Mouse (Mus musculus): ENCODE measurements at regions not wholly inside any gene's neighbourhood (a gene's known extent, or its start where the extent isn't known, plus 50 kb on each side); places are given as distances from the start of the nearest gene placed in this dataset.

DNA sequence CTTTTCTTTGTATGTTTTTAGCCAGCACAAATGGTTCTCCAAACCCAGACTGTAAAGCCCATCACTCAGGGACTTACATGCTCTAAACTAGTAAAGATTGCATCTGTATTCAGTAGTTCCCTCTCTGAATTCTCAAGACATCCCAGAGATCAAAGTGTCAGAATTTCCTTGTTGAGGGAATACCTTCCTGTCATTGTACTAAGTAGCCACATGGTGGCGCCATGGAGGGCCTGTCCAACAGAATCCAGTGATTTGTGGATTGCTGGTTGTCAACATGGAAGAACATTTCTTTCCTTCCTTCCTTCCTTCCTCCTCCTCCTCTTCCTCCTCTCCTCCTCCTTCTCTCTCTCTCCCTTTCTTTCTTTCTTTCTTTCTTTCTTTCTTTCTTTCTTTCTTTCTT lies 93.6 kb upstream of the Trpm1 start:
- DNase-seq (ENCODE audit: inconsistent ontology term): no peak

DNA sequence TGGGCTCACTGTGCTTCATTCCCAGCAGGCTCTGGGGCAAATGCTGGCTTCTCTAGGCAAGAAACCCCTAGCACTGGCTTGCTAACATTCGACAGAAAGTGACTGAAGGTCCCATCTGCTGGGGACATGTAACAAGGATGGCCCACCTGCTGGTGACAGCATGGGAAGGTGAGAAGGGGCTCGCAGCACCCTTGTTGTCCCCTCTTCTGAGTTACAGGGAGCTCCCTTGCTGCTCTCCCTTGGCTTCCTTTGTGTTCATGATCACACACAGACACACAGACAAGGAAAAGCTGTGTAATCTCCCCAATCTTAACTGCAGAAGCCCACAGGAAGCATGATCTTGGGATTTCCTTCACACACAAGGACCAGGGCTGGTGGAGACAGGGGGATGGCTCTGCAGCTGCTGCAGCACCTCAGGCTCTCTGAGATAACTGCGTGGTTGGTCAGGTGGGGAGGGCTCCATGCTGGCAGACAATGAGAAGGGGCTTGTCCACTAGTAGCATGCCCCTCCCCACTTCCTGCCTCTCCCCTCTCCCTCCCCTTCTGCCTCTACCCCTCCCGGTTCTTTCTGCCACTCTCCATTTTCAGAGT lies 95.3 kb upstream of the Trpm1 start:
- no peak for DNase-seq (ENCODE audit: inconsistent ontology term)

DNA sequence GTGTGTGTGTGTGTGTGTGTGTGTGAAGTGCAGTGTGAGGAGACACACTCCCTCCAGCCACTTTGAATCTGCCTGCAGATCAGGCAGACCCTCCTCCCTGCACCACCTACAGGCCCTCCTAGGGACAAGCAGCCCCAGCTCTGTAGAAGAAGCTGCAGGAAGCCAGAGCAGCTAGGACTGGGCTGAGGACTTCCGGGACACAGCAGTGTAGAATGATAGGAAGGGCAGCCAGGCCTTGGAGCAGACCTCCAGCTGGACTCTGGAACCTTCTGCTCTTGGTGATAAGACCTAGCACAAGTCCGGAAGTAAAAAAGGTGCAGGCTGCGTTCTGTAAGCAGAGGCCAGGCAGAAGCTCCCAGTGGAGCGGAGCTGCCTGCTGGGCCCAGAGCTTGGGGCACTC lies 95.8 kb upstream of the Trpm1 start:
- no peak for DNase-seq (ENCODE audit: inconsistent ontology term)

DNA sequence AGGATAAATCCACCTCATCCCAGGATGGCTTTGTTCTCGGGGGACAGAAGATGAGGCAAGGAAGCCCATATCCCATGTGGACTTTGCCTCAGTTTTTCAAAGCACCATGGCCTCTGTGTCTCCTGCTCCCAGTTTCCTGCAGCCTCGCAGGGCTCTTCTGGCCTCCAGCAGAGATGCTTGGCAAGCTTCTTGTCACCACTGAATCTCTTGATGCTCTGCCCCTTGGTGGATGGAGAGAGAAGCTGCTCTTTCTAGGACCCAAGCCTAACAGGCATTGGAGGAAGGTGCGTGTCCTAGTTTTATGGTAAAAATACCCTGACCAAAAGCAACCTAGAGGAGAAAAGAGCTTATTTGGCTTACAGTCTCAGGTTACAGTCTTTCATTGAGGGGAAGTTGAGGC lies 97.1 kb upstream of the Trpm1 start:
- DNase-seq (ENCODE audit: inconsistent ontology term): no peak

DNA sequence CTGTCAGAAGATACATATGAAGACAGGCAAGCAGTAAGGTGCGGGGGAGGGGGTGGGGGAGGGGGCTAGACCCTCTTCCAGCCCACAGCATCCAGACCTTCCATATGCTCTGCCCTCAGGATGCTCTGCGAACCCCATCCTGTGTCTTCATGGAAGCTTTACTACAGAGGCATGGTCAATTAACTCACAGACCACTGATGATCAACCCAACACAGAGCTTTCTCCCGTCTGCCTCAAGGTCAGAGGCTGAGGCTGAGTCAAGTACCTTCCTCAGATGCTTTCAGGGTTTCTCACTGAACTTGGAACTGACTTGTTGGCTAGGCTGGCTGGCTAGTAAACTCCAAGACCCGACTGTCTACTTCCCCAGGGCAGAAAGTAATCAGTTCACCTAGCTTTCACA lies 98.6 kb upstream of the Trpm1 start:
- no peak for DNase-seq (ENCODE audit: inconsistent ontology term)

DNA sequence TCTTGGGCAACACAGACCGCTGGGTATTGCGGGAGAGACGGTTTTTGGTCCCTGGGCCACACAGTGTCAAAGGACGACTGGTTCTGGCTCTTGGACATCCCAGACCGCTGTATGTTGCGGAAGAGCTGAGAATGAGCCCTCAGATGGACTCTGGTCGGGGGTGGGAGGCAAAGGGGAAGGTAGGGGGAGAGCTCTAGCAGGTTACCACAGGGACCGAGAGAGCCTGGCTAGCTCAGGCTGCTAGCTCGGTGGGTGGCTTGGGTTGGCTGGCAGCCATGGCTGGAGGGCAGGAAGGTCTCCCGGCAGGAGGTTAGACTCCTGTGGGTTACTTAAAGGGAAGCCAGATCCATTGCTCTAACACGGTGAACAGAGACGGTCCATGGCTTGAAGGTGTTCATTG lies 99.9 kb upstream of the Trpm1 start:
- no peak for DNase-seq (ENCODE audit: inconsistent ontology term)

DNA sequence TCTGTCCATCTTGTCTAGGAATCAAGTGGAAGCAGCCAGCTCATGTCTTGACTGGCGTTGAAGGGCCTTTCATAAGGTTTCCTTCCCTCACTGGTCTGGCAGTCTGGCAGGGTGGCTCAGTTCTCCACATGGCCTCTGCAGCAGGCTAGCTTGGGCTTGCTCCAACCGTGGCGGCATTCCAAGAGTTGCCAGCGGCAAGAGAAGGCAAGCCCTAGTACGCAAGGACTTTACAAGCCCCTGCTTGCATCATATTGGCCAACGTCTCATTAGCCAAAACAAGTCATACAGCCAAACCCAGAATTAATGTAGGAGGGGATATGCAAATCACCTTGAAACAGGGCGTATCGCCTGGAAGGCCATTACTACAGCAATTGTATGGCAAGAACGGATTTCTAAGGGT lies 101.2 kb upstream of the Trpm1 start:
- peak; percentile 41 for DNase-seq (ENCODE audit: inconsistent ontology term)

DNA sequence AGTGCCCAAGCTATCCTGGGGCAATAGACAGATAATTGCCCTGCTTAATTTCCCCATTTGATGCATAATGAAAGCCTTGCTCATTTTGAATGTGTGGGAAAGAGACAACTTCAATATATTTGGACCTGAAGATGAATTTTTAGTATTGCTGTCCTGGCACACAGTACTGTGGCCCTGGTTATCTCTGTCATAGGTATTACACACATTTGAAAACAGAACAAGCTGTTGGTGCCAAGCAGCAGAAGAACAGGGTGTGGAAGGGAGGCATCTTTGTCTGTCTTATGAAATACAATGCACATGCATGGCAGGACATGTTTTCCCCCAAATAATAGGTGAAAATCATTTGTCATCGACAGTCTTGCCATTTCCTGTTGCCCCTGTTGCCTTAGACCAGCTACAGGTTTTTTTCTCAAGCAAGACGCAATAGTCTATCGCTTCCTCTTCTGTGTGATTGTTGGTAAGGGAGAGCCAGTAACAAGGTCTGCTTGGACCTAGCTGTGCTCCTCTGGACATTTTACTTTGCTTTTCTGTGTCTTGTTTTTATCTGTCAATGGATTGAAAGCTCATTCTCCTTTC lies 102.7 kb upstream of the Trpm1 start:
- DNase-seq (ENCODE audit: inconsistent ontology term): no peak

DNA sequence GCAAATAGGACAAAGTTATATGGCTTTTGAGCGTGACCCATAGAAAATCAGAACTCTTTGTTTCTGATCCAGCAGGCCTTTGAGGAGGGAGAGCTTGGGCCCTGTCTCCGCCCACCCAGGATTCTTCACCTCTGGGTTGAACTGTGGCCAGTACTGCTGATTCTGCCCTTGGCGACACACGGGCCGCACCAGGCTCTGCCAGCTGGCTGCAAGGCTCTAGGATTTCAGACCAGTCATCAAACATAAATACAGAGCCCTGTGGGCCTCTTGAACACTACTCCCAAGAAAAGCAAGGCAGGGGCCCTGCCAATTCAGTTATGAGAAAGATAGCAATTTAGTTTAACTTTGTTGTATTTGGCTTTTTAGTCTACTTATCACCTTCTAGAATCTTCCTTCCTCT lies 103.4 kb upstream of the Trpm1 start:
- peak; percentile 41 for DNase-seq (ENCODE audit: inconsistent ontology term)

DNA sequence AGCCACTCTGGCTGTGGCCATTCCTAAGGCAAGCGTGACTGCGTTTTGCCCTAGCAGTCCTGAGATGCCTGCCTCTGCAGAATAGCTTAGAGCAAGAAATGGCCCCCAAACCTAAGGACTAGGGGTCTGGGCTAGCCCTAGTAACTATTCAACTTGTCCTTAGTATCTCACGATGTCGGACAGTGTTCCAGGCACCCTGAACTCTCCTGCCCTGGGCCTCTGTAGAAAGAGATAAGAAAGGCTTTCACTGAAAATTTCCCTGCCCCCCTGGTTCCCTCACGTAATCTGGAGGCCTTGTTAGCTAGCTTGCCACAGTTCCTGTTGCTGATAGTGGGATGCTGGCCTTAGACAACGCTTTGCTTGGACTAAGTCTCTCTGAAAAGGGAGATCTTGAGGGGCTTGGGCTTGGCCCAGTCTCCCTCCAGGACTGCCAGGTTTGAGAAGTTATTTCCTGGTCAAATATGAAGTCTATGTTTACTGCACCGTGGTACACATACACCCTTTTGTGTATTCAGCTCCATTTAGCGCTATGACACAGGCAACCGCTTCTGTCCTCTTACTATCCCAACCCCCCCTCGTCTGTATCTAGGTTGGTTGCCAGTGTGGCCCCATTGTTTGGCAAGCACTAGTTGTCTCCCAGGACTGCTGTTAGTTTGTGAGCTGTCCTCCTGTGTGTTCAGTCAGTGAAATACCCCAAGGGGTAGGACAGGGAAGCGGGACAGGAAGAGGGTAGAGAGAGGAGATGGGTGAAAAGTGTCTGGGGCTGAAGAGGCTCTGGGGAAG lies 104.3 kb upstream of the Trpm1 start:
- no peak for DNase-seq (ENCODE audit: inconsistent ontology term)

DNA sequence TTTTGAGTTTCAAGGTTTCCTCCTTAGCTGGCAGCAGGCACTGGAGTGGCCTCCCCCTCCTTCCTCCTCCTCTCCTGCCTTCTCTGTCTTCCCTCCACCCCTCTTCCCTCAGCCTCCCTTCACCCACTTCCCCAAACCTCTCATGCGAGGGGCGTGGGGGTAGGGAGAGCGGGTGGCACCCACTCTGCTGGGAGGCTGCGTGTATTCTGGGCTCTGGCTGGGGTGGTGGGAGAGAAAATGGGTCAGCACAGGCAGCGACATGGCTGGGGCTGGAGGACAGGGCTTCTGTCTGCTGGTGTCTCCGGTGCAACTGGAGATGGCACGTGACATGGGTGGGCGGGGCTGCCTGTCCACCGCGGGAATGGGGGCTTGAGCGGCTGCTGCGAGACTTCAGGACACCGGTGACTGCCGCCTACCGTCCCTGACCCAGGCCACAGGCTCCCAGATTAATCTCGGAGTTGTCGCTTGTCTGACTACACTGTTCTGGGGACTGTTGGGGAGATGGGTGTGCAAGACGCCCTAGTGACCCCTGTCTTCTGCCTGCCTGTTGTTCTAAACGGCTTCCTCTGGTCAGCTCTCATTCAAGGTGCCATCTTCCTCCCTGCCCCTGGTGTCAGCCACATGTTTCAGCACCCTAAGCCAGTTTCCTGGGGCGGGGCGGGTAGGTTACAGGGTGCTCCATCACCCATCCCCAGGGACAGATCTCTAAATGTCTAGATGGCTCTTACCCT lies 105.0 kb upstream of the Trpm1 start:
- DNase-seq (ENCODE audit: inconsistent ontology term): peak; percentile 61

DNA sequence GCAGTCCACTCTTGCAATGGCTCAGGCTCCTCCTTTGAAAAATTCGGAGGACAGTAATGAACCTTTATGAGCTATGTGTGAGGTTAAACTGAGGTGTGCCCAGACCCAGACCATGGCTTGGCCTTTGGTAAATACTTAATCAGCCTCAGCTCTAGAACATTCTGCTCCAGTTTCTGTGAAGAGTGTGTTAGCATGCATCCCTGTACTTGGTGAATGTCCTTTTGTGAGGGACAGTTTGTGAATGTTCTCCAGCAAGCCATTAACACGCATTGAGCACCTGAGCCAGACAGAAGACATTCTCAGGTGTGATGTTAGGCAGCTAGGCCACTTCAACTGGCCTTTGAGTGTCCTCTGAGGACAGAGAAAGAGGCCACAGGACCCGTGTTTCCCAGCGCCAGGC lies 105.8 kb upstream of the Trpm1 start:
- DNase-seq (ENCODE audit: inconsistent ontology term): no peak

DNA sequence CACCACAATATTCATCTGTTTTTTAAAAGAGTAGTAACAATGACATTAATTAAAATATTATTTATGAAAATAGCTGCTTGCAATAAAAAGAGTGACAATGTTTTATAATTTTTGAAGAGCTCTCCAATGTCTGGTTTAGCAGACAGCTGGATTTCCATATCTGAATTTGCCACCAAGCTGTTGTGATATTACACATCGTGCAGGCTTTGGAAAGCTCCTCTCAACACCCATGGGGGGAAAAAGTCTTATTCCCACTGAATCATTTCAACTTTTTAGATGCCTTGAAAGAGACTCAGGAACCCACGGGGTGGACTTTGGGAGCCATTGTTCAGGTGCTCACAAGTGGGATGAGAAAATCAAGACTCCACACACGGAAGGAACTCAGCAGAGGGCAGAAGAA lies 106.6 kb upstream of the Klf13 start:
- no peak for DNase-seq (ENCODE audit: inconsistent ontology term)

DNA sequence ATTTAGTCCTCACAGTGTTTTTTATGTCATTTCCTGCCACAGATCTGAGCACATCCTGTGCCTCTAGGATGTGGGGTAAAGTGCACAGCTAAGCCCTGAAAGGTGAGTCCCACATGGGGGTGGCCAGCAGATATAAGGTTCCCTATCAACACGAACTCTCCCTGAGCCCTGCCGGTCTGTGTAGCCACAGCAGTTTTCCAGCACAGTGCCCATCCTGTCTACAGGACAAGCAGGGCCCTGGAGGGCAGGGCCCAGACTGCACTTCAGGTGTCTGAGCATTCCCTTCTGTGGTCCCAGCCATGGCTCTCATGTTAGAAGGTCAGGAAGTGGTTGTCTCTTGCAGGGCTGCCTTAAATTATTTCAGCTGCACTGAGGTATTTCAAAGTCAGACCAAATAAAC lies 104.3 kb upstream of the Klf13 start:
- no peak for DNase-seq (ENCODE audit: inconsistent ontology term)

DNA sequence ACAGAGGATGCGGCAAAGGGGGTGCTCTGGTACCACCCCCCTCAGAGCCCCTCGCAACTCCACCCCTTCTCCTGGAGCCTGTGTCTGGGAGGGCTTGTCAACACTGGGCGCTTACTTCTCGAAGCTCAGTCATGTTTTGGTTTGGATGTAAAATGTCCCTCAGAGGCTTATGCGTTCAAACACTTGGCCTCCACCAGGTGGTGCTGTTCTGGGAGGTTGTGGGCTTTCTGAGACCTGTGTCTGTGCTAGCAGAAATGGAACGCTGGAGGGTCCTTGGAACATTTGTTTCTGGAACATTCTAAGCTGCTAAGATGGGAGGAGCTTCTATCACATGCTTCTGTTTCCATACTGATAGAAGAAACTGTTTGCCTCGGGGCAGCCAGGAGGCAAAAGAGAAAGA lies 102.6 kb upstream of the Klf13 start:
- DNase-seq (ENCODE audit: inconsistent ontology term): no peak

DNA sequence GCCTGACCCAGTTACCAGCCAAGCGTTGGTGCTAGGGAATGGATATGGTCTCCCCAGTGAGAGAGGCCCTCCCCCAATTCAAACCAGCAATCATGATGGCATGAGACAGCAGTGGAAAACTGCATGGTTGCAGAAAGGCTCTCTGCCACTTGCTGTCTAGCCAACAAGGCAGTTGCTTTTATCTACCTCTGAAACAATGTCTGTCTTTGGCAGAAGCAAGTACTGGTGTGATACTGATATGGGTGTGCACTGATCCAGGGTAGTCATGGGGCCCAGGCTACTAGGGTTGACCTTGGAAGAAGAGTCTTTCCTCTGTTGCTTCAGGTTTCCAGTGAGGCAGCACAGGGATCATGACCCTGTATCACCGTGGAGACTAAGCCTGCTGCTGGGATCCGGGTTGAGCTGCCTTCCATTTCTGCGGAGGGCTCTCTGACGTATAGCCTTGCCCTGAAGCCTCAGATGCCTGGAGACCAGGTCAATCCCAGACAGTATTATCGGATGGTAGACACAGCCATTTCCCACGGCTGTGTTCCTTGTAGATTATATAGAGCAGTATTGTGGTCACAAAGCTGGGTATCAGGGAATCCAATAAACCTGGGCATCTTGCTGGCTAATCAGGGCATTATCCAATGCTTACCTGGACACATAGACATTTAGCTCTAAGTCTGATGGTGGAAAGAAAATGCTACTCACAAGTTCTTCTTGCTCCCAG lies 101.5 kb upstream of the Klf13 start:
- DNase-seq (ENCODE audit: inconsistent ontology term): no peak

DNA sequence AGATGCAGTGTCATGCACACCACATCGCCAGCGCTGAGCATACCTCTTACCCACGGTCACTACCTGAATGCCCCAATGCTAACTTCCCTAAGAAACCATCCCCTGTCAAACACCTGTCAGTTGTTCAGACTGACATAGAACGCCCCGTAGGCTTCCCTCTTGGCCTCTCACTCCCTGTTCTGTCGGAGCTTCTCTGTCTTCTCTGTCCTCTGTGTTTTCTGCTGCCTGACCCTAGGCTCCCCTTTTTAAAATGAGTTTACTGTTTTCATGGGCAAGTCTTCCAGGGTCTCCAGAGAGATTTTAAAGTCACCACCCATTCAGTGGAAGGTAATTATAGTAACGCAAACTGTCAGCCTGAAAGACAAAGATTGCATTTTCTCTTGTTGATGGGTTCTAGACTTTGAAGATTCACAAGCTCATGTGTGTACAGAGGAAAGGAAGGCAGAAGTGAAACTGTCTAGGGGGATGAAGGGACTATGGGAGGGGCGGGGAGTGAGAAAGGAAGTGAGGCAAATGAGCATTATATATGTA lies 99.1 kb upstream of the Klf13 start:
- no peak for DNase-seq (ENCODE audit: inconsistent ontology term)

DNA sequence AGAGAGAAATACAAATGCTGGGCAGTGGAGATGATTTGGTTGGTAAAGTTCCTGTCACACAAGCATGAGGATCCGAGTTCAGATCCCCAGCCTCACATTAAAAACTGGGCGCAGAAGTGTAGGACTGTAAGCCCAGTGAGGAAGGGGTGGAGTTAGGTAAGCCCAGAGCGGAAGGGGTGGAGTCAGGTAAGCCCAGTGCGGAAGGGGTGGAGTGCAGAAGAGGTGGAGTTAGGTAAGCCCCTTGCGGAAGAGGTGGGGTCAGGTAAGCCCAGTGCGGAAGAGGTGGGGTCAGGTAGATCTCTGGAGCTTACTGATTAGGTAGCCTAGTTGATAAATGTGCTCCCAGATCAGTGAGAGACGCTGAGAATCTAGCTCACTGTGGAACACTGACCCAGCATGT lies 97.4 kb upstream of the Klf13 start:
- no peak for DNase-seq (ENCODE audit: inconsistent ontology term)

DNA sequence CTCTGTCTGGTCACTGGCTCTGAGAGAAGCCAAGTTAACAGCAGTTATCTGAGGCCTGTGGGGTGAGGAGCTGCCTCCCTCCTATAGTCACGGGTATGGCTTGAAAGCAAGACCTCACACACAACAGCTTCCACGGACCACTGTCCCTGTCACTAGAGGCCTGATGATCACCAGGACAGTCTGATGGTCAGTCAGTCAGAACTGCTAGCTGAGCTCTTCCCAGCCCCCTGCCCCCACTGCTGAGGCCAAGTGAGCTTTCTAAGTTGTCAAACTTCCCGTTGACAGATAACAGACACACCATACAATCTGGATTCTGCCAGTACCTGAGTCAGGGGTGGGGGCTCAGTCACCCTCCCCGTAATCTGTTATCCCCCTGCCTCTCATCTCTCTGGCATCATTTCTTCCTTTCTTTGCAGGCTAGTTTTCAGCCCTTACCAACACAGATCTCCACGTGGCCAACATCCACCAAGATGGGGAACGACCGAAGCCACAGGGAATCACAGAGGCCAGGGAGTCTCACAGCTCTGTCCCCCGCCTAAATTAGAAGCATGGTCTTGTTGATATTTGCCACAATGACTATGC lies 96.4 kb upstream of the Klf13 start:
- DNase-seq (ENCODE audit: inconsistent ontology term): no peak

DNA sequence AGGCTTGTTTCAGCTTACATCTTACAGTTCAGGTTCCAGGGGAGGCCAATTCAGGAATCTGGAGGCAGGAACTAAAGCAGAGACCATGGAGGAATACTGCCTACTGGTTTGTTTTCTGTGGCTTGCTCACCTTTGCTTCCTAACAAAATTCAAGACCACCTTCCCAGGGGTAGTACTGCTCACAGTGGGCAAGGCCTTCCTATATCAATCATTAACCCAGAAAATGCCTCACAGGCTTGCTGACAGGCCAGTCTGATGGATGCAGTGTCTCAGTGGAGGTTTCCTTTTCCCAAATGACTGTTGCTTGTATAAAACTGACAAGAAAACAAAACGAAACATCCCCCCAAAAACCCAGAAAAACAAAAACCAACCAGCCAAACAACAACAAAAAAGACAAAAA lies 95.8 kb upstream of the Klf13 start:
- no peak for DNase-seq (ENCODE audit: inconsistent ontology term)

DNA sequence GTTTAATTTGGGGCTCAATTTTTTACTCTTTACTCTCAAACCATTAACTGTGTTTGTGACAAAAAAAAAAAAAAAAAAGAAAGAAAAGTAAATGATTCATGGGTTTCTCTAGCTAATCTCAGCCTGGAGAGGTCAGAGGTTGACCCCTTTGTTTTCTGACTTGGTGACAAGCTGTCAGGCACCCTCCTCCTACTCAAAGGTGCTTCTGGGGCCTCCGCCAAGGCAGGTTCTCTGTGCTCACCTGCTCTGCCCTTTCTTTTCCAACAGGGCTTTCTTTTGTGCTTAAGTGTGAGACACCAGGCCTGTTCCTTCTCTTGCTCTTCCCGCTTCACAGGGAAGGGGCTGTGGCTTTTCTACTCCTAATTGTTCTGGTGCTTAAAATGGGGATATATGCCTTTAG lies 94.7 kb upstream of the Klf13 start:
- DNase-seq (ENCODE audit: inconsistent ontology term): no peak

All from Muller cell, postnatal 12 days (primary cell).